In genomic region chr17:34654392-34654791, GRCm38 (mm10) we compare ENCODE assay signal across 11 mouse cellular contexts. TPM values are rescaled to one million over a fixed set of nuclear protein-coding genes. Genes with fewer than 3 reads are reported as not detected.
A peak's percentile ranks its signal among the peaks of the same experiment; 100 is the strongest.
DNase-seq lines count a peak whose midpoint lies in the region; ATAC-seq lines count a peak whose summit lies in the region.
"Had no signal": no experiment of that assay in that cellular context is flagged by ENCODE, and none has a peak within 500 bp of the region (broad histone marks: within the 10 kb centered on the region; RNA-seq: fewer than 3 reads in every experiment).

No protein-coding gene starts in this region.

- peak; percentile 34 for DNase-seq in cerebellum, adult 11 months
- no peak for DNase-seq in cerebellum, postnatal 14 days
- peak; percentile 35 for DNase-seq in right cerebral cortex, postnatal 14 days
- DNase-seq in right cerebral cortex, postnatal 36 days (ENCODE audit: low spot score in 2 of 2), result no peak
- DNase-seq in frontal cortex, postnatal 25 days (ENCODE audit: low spot score in 2 of 2), result no peak
- DNase-seq in kidney, postnatal 25 days, result no peak

- no peak overlapping the region for H3K4me3 ChIP-seq in heart, embryonic 13.5 days
- no peak overlapping the region for H3K4me3 ChIP-seq in heart, embryonic 12.5 days
- H3K4me3 ChIP-seq: erythroblast, embryonic 14.5 days; hindbrain, embryonic 12.5 days had no signal

- peak overlapping the region; percentile 66 for H3K27ac ChIP-seq in heart, embryonic 13.5 days (replicated peaks)
- H3K27ac ChIP-seq in heart, embryonic 12.5 days (ENCODE audit: poor library complexity, severe bottlenecking), result no peak overlapping the region
- H3K27ac ChIP-seq: hindbrain, embryonic 12.5 days had no signal

- no peak overlapping the region for H3K4me2 ChIP-seq in heart, embryonic 13.5 days
- H3K4me2 ChIP-seq in heart, embryonic 12.5 days, result no peak overlapping the region
- H3K4me2 ChIP-seq: hindbrain, embryonic 12.5 days; liver, embryonic 11.5 days had no signal

- ATAC-seq in heart, embryonic 13.5 days (ENCODE audit: extremely low read depth, insufficient number of reproducible peaks, low FRiP score, low TSS enrichment), result no peak
- no peak for ATAC-seq in heart, embryonic 12.5 days (ENCODE audit: insufficient number of reproducible peaks, low FRiP score)

- peaks cover 18% of the 10 kb centered on the region for H3K27me3 ChIP-seq in heart, embryonic 13.5 days (replicated peaks)
- peaks cover 9% of the 10 kb centered on the region; the same call in 1 of the 2 replicates for H3K27me3 ChIP-seq in heart, embryonic 12.5 days (replicated peaks)

- no peaks in the 10 kb centered on the region for H3K9me3 ChIP-seq in heart, embryonic 13.5 days
- no peaks in the 10 kb centered on the region for H3K9me3 ChIP-seq in heart, embryonic 12.5 days (replicated peaks)
- H3K9me3 ChIP-seq: hindbrain, embryonic 12.5 days had no signal

- H3K4me1 ChIP-seq in heart, embryonic 13.5 days, result peaks cover 33% of the 10 kb centered on the region
- H3K4me1 ChIP-seq in heart, embryonic 12.5 days (replicated peaks), result peaks cover 25% of the 10 kb centered on the region

- 0 out of 2 replicates have a peak overlapping the region, but pooled peaks have one; percentile 24 for H3K9ac ChIP-seq in heart, embryonic 13.5 days
- no peak overlapping the region for H3K9ac ChIP-seq in heart, embryonic 12.5 days
- H3K9ac ChIP-seq: hindbrain, embryonic 12.5 days had no signal

- peaks cover 47% of the 10 kb centered on the region for H3K36me3 ChIP-seq in heart, embryonic 13.5 days
- peaks cover 49% of the 10 kb centered on the region for H3K36me3 ChIP-seq in heart, embryonic 12.5 days

- WGBS in heart, embryonic 13.5 days, result 91% methylated on average over 13 of the region's 13 CpGs
- WGBS in heart, embryonic 12.5 days, result 96% methylated on average over 13 of the region's 13 CpGs

RNA-seq across cellular contexts. Expression of gene Atf6b, which starts 7.4 kb away (rescaled TPM):
- 56.1 and 56.2 TPM in 2 replicates for polyA plus RNA-seq in heart, embryonic 13.5 days (2015; fragmentation: Nextera tagmentation; extraction: Ambion mirVana)
- polyA plus RNA-seq in heart, embryonic 12.5 days (2016; fragmentation: Nextera tagmentation; extraction: Ambion mirVana), result 63.2 and 67.0 TPM in 2 replicates

RNA-seq across cellular contexts. Expression of gene Fkbpl, which starts 9.8 kb away (rescaled TPM):
- polyA plus RNA-seq in heart, embryonic 13.5 days (2015; fragmentation: Nextera tagmentation; extraction: Ambion mirVana), result 10.4 and 10.7 TPM in 2 replicates
- polyA plus RNA-seq in heart, embryonic 12.5 days (2016; fragmentation: Nextera tagmentation; extraction: Ambion mirVana), result 10.2 and 11.1 TPM in 2 replicates

RNA-seq across cellular contexts. Expression of gene Tnxb, which starts 15.9 kb away (rescaled TPM):
- polyA plus RNA-seq in heart, embryonic 13.5 days (2015; fragmentation: Nextera tagmentation; extraction: Ambion mirVana), result 1.3 and 1.4 TPM in 2 replicates
- polyA plus RNA-seq in heart, embryonic 12.5 days (2016; fragmentation: Nextera tagmentation; extraction: Ambion mirVana), result 0.77 and 0.98 TPM in 2 replicates
- polyA plus RNA-seq: erythroblast, embryonic 14.5 days had no signal

RNA-seq across cellular contexts. Expression of gene Prrt1, which starts 25.1 kb away (rescaled TPM):
- polyA plus RNA-seq in heart, embryonic 13.5 days (2015; fragmentation: Nextera tagmentation; extraction: Ambion mirVana), result 0.15 and 0.31 TPM in 2 replicates
- polyA plus RNA-seq in heart, embryonic 12.5 days (2016; fragmentation: Nextera tagmentation; extraction: Ambion mirVana), result 0.17 TPM in 1 of 2 replicates, not detected in the other
- polyA plus RNA-seq: erythroblast, embryonic 14.5 days; liver, embryonic 11.5 days had no signal

RNA-seq across cellular contexts. Expression of gene Ppt2, which starts 26.1 kb away (rescaled TPM):
- 26.1 and 27.6 TPM in 2 replicates for polyA plus RNA-seq in heart, embryonic 13.5 days (2015; fragmentation: Nextera tagmentation; extraction: Ambion mirVana)
- polyA plus RNA-seq in heart, embryonic 12.5 days (2016; fragmentation: Nextera tagmentation; extraction: Ambion mirVana), result 28.9 TPM in 2 replicates

Comparison
In these comparisons a context has a peak if more than half of its experiments do, and no peak if none do; other contexts are left out.
1. DNase-seq: peak in cerebellum, adult 11 months (single experiment) and right cerebral cortex, postnatal 14 days (single experiment); none in cerebellum, postnatal 14 days (0 of 2), right cerebral cortex, postnatal 36 days (0 of 2), frontal cortex, postnatal 25 days (0 of 2) and kidney, postnatal 25 days (0 of 2).